Comparison of ENCODE assay signal across 31 mouse cellular contexts in the genomic region with DNA sequence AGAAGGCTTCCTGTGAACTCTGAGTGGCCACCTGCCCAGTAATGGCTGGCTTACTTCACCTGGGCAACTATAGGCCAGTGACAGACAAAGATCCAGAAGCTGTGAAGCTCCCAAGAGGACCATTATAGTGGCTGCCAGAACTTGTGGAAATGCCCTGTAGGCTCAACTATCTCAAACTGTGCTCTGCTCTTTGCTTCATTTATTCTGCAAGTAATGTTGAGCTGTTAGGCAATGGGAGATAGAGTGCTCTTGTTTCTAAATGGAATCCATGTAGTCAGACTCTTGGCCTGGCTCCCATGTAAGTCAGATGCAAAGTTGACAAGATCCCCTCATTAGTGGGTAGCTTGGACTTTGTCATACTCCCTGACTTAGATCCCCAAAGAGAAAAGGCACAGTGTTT.
"Had no signal": no experiment of that assay in that cellular context is flagged by ENCODE, and none has a peak within 500 bp of the region (broad histone marks: within the 10 kb centered on the region; RNA-seq: fewer than 3 reads in every experiment).

No protein-coding gene starts in this region.

- DNase-seq: left cerebral cortex, postnatal 4 days; liver; liver, embryonic 13.5 days; liver, postnatal 0 days; lung, adult 18-20 months; lung, adult 2 months; lung, embryonic 14.5 days; lung, postnatal 10 days; lung, postnatal 14 days; lung, postnatal 4 days; midbrain, embryonic 14.5 days had no signal

- H3K27ac ChIP-seq: limb, embryonic 10.5 days; limb, embryonic 12.5 days; limb, embryonic 13.5 days; limb, embryonic 15.5 days; liver, embryonic 12.5 days; liver, embryonic 13.5 days; liver, embryonic 14.5 days; liver, embryonic 15.5 days; lung, embryonic 15.5 days; macrophage; midbrain, embryonic 10.5 days; midbrain, embryonic 12.5 days; midbrain, embryonic 13.5 days; midbrain, embryonic 15.5 days; neural tube, embryonic 12.5 days had no signal

- ATAC-seq: liver, embryonic 12.5 days; liver, postnatal 0 days; lung, postnatal 0 days; midbrain, embryonic 13.5 days; midbrain, embryonic 15.5 days; midbrain, embryonic 16.5 days had no signal

- H3K4me1 ChIP-seq: limb, embryonic 10.5 days; limb, embryonic 12.5 days; limb, embryonic 13.5 days; limb, embryonic 15.5 days; liver, embryonic 12.5 days; liver, embryonic 13.5 days; liver, embryonic 15.5 days; lung, embryonic 15.5 days; megakaryocyte, embryonic 14.5 days; midbrain, embryonic 12.5 days; midbrain, embryonic 13.5 days; midbrain, embryonic 15.5 days; neural tube, embryonic 12.5 days had no signal

- H3K9ac ChIP-seq: limb, embryonic 12.5 days; limb, embryonic 13.5 days; limb, embryonic 15.5 days; liver, embryonic 12.5 days; liver, embryonic 13.5 days; liver, embryonic 14.5 days; liver, embryonic 15.5 days; liver, postnatal 0 days; lung, embryonic 14.5 days; lung, embryonic 15.5 days; midbrain, embryonic 12.5 days; midbrain, embryonic 13.5 days; midbrain, embryonic 15.5 days; neural tube, embryonic 12.5 days had no signal

- H3K4me2 ChIP-seq: limb, embryonic 12.5 days; limb, embryonic 13.5 days; limb, embryonic 15.5 days; liver, embryonic 11.5 days; liver, embryonic 12.5 days; liver, embryonic 13.5 days; liver, embryonic 15.5 days; lung, embryonic 14.5 days; lung, embryonic 15.5 days; midbrain, embryonic 11.5 days; midbrain, embryonic 12.5 days; midbrain, embryonic 13.5 days; midbrain, embryonic 15.5 days; neural tube, embryonic 12.5 days had no signal

- H3K27me3 ChIP-seq: limb, embryonic 12.5 days; limb, embryonic 13.5 days; limb, embryonic 15.5 days; liver, embryonic 12.5 days; liver, embryonic 13.5 days; liver, embryonic 15.5 days; lung, embryonic 15.5 days; megakaryocyte, embryonic 14.5 days; midbrain, embryonic 12.5 days; midbrain, embryonic 13.5 days; midbrain, embryonic 15.5 days; neural tube, embryonic 12.5 days had no signal

- H3K4me3 ChIP-seq: limb, embryonic 10.5 days; limb, embryonic 12.5 days; limb, embryonic 13.5 days; limb, embryonic 15.5 days; liver, embryonic 12.5 days; liver, embryonic 13.5 days; liver, embryonic 15.5 days; lung, embryonic 15.5 days; megakaryocyte, embryonic 14.5 days; midbrain, embryonic 10.5 days; midbrain, embryonic 12.5 days; midbrain, embryonic 13.5 days; midbrain, embryonic 15.5 days; myocyte; neural tube, embryonic 12.5 days had no signal

- H3K9me3 ChIP-seq: limb, embryonic 10.5 days; limb, embryonic 12.5 days; limb, embryonic 13.5 days; limb, embryonic 15.5 days; liver, embryonic 12.5 days; liver, embryonic 13.5 days; liver, embryonic 15.5 days; lung, embryonic 15.5 days; midbrain, embryonic 10.5 days; midbrain, embryonic 12.5 days; midbrain, embryonic 13.5 days; midbrain, embryonic 15.5 days; neural tube, embryonic 12.5 days had no signal

- H3K36me3 ChIP-seq: limb, embryonic 10.5 days; limb, embryonic 12.5 days; limb, embryonic 13.5 days; limb, embryonic 15.5 days; liver, embryonic 12.5 days; liver, embryonic 13.5 days; liver, embryonic 15.5 days; lung, embryonic 15.5 days; midbrain, embryonic 10.5 days; midbrain, embryonic 12.5 days; midbrain, embryonic 13.5 days; midbrain, embryonic 15.5 days; neural tube, embryonic 12.5 days had no signal
